Mouse (Mus musculus) liver, embryonic 16.5 days (tissue): Measurements from ENCODE around the gene Duox2. TPM values are rescaled to one million over a fixed set of nuclear protein-coding genes. Genes with fewer than 3 reads are reported as not detected.

Experiments
- ATAC-seq: fragments of 200-750 bp; cut with Nextera tagmentation; 2 replicates; pipeline ENCODE4 v1.8.0; 2017; ENCODE audit warnings: low read depth, mild to moderate bottlenecking, moderate number of reproducible peaks, moderate library complexity
- H3K27ac ChIP-seq: fragments of 300-500 bp; sonication (generic); 2 replicates; pipeline ENCODE4 v1.5.1; 2014; ENCODE audit warnings: mild to moderate bottlenecking, low read length
- H3K27me3 ChIP-seq: fragments of 300-500 bp; sonication (generic); 2 replicates; pipeline ENCODE4 v1.6.1; 2014; ENCODE audit warnings: low read depth, low read length, mixed read lengths; ENCODE audit not compliant: control insufficient read depth, insufficient read depth
- H3K36me3 ChIP-seq: fragments of 300-500 bp; sonication (generic); 2 replicates; pipeline ENCODE4 v1.6.1; 2014; ENCODE audit warnings: mild to moderate bottlenecking; ENCODE audit not compliant: control insufficient read depth, insufficient read depth
- H3K4me1 ChIP-seq: fragments of 300-500 bp; sonication (generic); 2 replicates; pipeline ENCODE4 v1.6.1; 2014; ENCODE audit warnings: low read depth, low read length, mixed read lengths; ENCODE audit not compliant: control insufficient read depth
- H3K4me2 ChIP-seq: fragments of 300-500 bp; sonication (generic); 2 replicates; pipeline ENCODE4 v1.6.1; 2014; ENCODE audit warnings: low read depth, low read length, mixed read lengths
- H3K4me3 ChIP-seq: fragments of 300-500 bp; sonication (generic); 2 replicates; pipeline ENCODE4 v1.5.1; 2014; ENCODE audit warnings: low read depth, mild to moderate bottlenecking, low read length
- H3K9ac ChIP-seq: fragments of 300-500 bp; sonication (generic); 2 replicates; pipeline ENCODE4 v1.6.1; 2014; ENCODE audit warnings: low read depth, low read length
- H3K9me3 ChIP-seq: fragments of 300-500 bp; sonication (generic); replicated peaks from 2 replicates; pipeline ENCODE4 v1.6.1; 2016; ENCODE audit warnings: low read length; ENCODE audit not compliant: control insufficient read depth
- WGBS: fragments of 180-500 bp; shearing (Covaris S2); extraction: QIAGEN DNeasy Blood & Tissue Kit; methylation state at CpG from one replicate; pipeline ENCODE4 v1.1.7; 2014; ENCODE audit not compliant: insufficient replicate concordance; 5-methylcytosine and 5-hydroxymethylcytosine counted together
- polyA plus RNA-seq: library from polyadenylated mRNA; unstranded; fragments of >200 nt; fragmentation: Nextera tagmentation; extraction: Ambion mirVana; gene quantifications from 2 replicates; pipeline ENCODE4 v1.2.1, GENCODE M21; 2015

Gene Duox2
- polyA plus RNA-seq, 1 experiment from 2014 or later, result not detected

GRCm38 (mm10) chr2:122325361-122325760 is 27.1 kb upstream of the Duox2 start:
- Histone ChIP-seq H3K27ac (no peak overlapping the region), H3K27me3 (no peaks in the 10 kb centered on the region), H3K9ac (no peak overlapping the region), H3K4me2 (no peak overlapping the region), H3K9me3 (no peaks in the 10 kb centered on the region), H3K36me3 (no peaks in the 10 kb centered on the region), H3K4me3 (no peak overlapping the region), H3K4me1 (no peaks in the 10 kb centered on the region)
- WGBS, result 58% methylated on average over 2 of the region's 2 CpGs
- no peak for ATAC-seq

GRCm38 (mm10) chr2:122324586-122324985 is 26.3 kb upstream of the Duox2 start:
- Histone ChIP-seq H3K9ac (no peak overlapping the region), H3K27me3 (no peaks in the 10 kb centered on the region), H3K27ac (no peak overlapping the region), H3K4me1 (no peaks in the 10 kb centered on the region), H3K4me2 (no peak overlapping the region), H3K4me3 (no peak overlapping the region), H3K9me3 (no peaks in the 10 kb centered on the region), H3K36me3 (no peaks in the 10 kb centered on the region)
- WGBS, result 49% methylated on average over 3 of the region's 3 CpGs
- ATAC-seq, result no peak

- Histone ChIP-seq H3K36me3 (no peaks in the 10 kb centered on the region), H3K9me3 (no peaks in the 10 kb centered on the region), H3K9ac (no peak overlapping the region), H3K4me3 (no peak overlapping the region), H3K27ac (no peak overlapping the region), H3K4me2 (no peak overlapping the region), H3K4me1 (no peaks in the 10 kb centered on the region), H3K27me3 (no peaks in the 10 kb centered on the region)
- no peak for ATAC-seq
- WGBS, result 33% methylated on average over 3 of the region's 3 CpGs
These were observed 25.7 kb upstream of the Duox2 start for GRCm38 (mm10) chr2:122323960-122324359.

GRCm38 (mm10) chr2:122317384-122317783 is 19.1 kb upstream of the Duox2 start:
- Histone ChIP-seq H3K4me1 (no peaks in the 10 kb centered on the region), H3K36me3 (no peaks in the 10 kb centered on the region)

GRCm38 (mm10) chr2:122315372-122315771 is 17.1 kb upstream of the Duox2 start, which contains the start of gene Duox1:
Gene Duox1 (plus strand): TSS chr2:122315672.
- Histone ChIP-seq H3K9me3 (no peaks in the 10 kb centered on the region), H3K27me3 (peaks cover 32% of the 10 kb centered on the region), H3K36me3 (no peaks in the 10 kb centered on the region), H3K4me3 (no peak within 1 kb of the TSS), H3K27ac (no peak within 1 kb of the TSS), H3K4me1 (no peaks in the 10 kb centered on the region), H3K9ac (no peak within 1 kb of the TSS), H3K4me2 (no peak within 1 kb of the TSS)
- no peak for ATAC-seq
- 66% methylated on average over 7 of the region's 7 CpGs for WGBS

More at GRCm38 (mm10) chr2:122317384-122317783, 19.1 kb upstream of the Duox2 start:
- Histone ChIP-seq H3K4me3 (no peak overlapping the region), H3K9ac (no peak overlapping the region), H3K27me3 (peaks cover 25% of the 10 kb centered on the region), H3K9me3 (no peaks in the 10 kb centered on the region), H3K27ac (no peak overlapping the region), H3K4me2 (no peak overlapping the region)
- ATAC-seq, result no peak
- WGBS, result 56% methylated on average over 4 of the region's 4 CpGs

GRCm38 (mm10) chr2:122313536-122313935 is 15.3 kb upstream of the Duox2 start, which contains the start of gene Duoxa1:
Gene Duoxa1 (minus strand): TSS chr2:122313730.
- Histone ChIP-seq H3K4me2 (peak within 1 kb of the TSS; percentile 27), H3K27ac (no peak within 1 kb of the TSS), H3K27me3 (peaks cover 34% of the 10 kb centered on the region), H3K4me3 (0 out of 2 replicates have a peak within 1 kb of the TSS, but pooled peaks have one; percentile 4), H3K36me3 (no peaks in the 10 kb centered on the region), H3K9me3 (no peaks in the 10 kb centered on the region), H3K9ac (no peak within 1 kb of the TSS), H3K4me1 (no peaks in the 10 kb centered on the region)
- no peak for ATAC-seq
- 8% methylated on average over 24 of the region's 24 CpGs for WGBS

- WGBS, result 3% methylated on average over 27 of the region's 27 CpGs
- Histone ChIP-seq H3K9ac (no peak overlapping the region), H3K27me3 (peaks cover 36% of the 10 kb centered on the region)
These were observed 14.6 kb upstream of the Duox2 start for GRCm38 (mm10) chr2:122312722-122313417.

GRCm38 (mm10) chr2:122311561-122311960 is 13.3 kb upstream of the Duox2 start:
- Histone ChIP-seq H3K9me3 (no peaks in the 10 kb centered on the region), H3K4me1 (no peaks in the 10 kb centered on the region), H3K36me3 (no peaks in the 10 kb centered on the region), H3K4me3 (no peak overlapping the region), H3K4me2 (no peak overlapping the region), H3K27ac (no peak overlapping the region), H3K9ac (no peak overlapping the region), H3K27me3 (peaks cover 44% of the 10 kb centered on the region)
- ATAC-seq, result no peak
- WGBS, result 43% methylated on average over 2 of the region's 2 CpGs

More at GRCm38 (mm10) chr2:122312722-122313417, 14.6 kb upstream of the Duox2 start:
- no peaks in the 10 kb centered on the region for H3K9me3 ChIP-seq
- peak overlapping the region; percentile 27 for H3K4me2 ChIP-seq
- no peaks in the 10 kb centered on the region for H3K36me3 ChIP-seq
- ATAC-seq, result no peak
- no peaks in the 10 kb centered on the region for H3K4me1 ChIP-seq
- no peak overlapping the region for H3K27ac ChIP-seq
- 0 out of 2 replicates have a peak overlapping the region, but pooled peaks have one; percentile 4 for H3K4me3 ChIP-seq

GRCm38 (mm10) chr2:122309647-122310046 is 11.4 kb upstream of the Duox2 start:
- no peak overlapping the region for H3K27ac ChIP-seq
- no peaks in the 10 kb centered on the region for H3K36me3 ChIP-seq
- no peak overlapping the region for H3K4me3 ChIP-seq
- no peak overlapping the region for H3K4me2 ChIP-seq
- no peaks in the 10 kb centered on the region for H3K9me3 ChIP-seq
- no peak for ATAC-seq
- H3K4me1 ChIP-seq, result no peaks in the 10 kb centered on the region
- 38% methylated on average over 3 of the region's 3 CpGs for WGBS
- H3K27me3 ChIP-seq, result peaks cover 44% of the 10 kb centered on the region
- no peak overlapping the region for H3K9ac ChIP-seq
